28 mouse cellular contexts compared by ENCODE assay signal in genomic region chr2:178536574-178536973, GRCm38 (mm10).
"Had no signal": no experiment of that assay in that cellular context is flagged by ENCODE, and none has a peak within 500 bp of the region (broad histone marks: within the 10 kb centered on the region; RNA-seq: fewer than 3 reads in every experiment).

No protein-coding gene starts in this region.

- H3K4me2 ChIP-seq: heart, embryonic 11.5 days; heart, embryonic 13.5 days; heart, embryonic 15.5 days; hindbrain, embryonic 12.5 days; hindbrain, embryonic 15.5 days; kidney, embryonic 15.5 days; limb, embryonic 12.5 days; liver, embryonic 11.5 days; liver, embryonic 13.5 days; liver, embryonic 15.5 days had no signal

- H3K27me3 ChIP-seq: heart, embryonic 13.5 days; heart, embryonic 15.5 days; hindbrain, embryonic 12.5 days; hindbrain, embryonic 15.5 days; kidney, embryonic 15.5 days; liver, embryonic 13.5 days; liver, embryonic 15.5 days had no signal

- H3K36me3 ChIP-seq: heart, embryonic 13.5 days; heart, embryonic 15.5 days; hindbrain, embryonic 12.5 days; hindbrain, embryonic 15.5 days; kidney, embryonic 15.5 days; limb, embryonic 10.5 days; limb, embryonic 12.5 days; liver, embryonic 13.5 days; liver, embryonic 15.5 days had no signal

- H3K4me3 ChIP-seq: heart, adult 2 months; heart, embryonic 13.5 days; heart, embryonic 15.5 days; hindbrain, embryonic 12.5 days; hindbrain, embryonic 15.5 days; kidney, embryonic 15.5 days; left cerebral cortex, adult 2 months; limb, embryonic 10.5 days; limb, embryonic 12.5 days; liver, embryonic 13.5 days; liver, embryonic 15.5 days had no signal

- H3K4me1 ChIP-seq: heart, embryonic 13.5 days; heart, embryonic 15.5 days; hindbrain, embryonic 12.5 days; hindbrain, embryonic 15.5 days; liver, embryonic 13.5 days; liver, embryonic 15.5 days had no signal

- H3K9ac ChIP-seq: heart, embryonic 13.5 days; heart, embryonic 15.5 days; hindbrain, embryonic 12.5 days; hindbrain, embryonic 15.5 days; kidney, embryonic 15.5 days; limb, embryonic 12.5 days; liver, embryonic 13.5 days; liver, embryonic 15.5 days; liver, postnatal 0 days had no signal

- H3K27ac ChIP-seq: heart, adult 2 months; heart, embryonic 13.5 days; heart, embryonic 15.5 days; hindbrain, embryonic 12.5 days; hindbrain, embryonic 15.5 days; kidney, embryonic 15.5 days; kidney, postnatal 0 days; left cerebral cortex, adult 2 months; limb, embryonic 10.5 days; limb, embryonic 12.5 days; liver, embryonic 13.5 days; liver, embryonic 15.5 days had no signal

- H3K9me3 ChIP-seq: heart, embryonic 13.5 days; heart, embryonic 15.5 days; hindbrain, embryonic 12.5 days; hindbrain, embryonic 15.5 days; kidney, embryonic 15.5 days; limb, embryonic 10.5 days; limb, embryonic 12.5 days; liver, embryonic 13.5 days; liver, embryonic 15.5 days had no signal

- DNase-seq: gastrocnemius, postnatal 14 days; gastrocnemius, postnatal 36 days; heart, adult 11 months; heart, adult 2 months; heart, postnatal 14 days; heart, postnatal 36 days; kidney, adult 11 months; kidney, adult 2 months; kidney, adult 9 months; kidney, postnatal 14 days; kidney, postnatal 36 days; layer of hippocampus, adult 9-11 months; liver; liver, embryonic 13.5 days; liver, postnatal 0 days had no signal

- ATAC-seq: intestine, embryonic 16.5 days; liver, postnatal 0 days had no signal
